Mouse (Mus musculus) stomach, postnatal 0 days (tissue): ENCODE data around the gene Slc6a11. TPM values are rescaled to one million over a fixed set of nuclear protein-coding genes. Genes with fewer than 3 reads are reported as not detected.

ENCODE experiments used
- ATAC-seq: fragments of 200-750 bp; cut with Nextera tagmentation; 2 replicates; pipeline ENCODE4 v1.8.0; 2017; ENCODE audit not compliant: low FRiP score, low TSS enrichment
- DNase-seq: peaks from one replicate; pipeline ENCODE4 v3.0.0-alpha.2; 2016; ENCODE audit warnings: low spot score
- H3K27ac ChIP-seq: fragments of 300-500 bp; sonication (generic); replicated peaks from 2 replicates; pipeline ENCODE4 v1.5.1; 2014; ENCODE audit warnings: mild to moderate bottlenecking, control low read depth
- H3K27me3 ChIP-seq: fragments of 300-500 bp; sonication (generic); 2 replicates; pipeline ENCODE4 v1.6.1; 2014; ENCODE audit warnings: low read length; ENCODE audit not compliant: control insufficient read depth, insufficient read depth
- H3K36me3 ChIP-seq: fragments of 300-500 bp; sonication (generic); 2 replicates; pipeline ENCODE4 v1.6.1; 2014; ENCODE audit warnings: low read length, mixed read lengths; ENCODE audit not compliant: control insufficient read depth, insufficient read depth
- H3K4me1 ChIP-seq: fragments of 300-500 bp; sonication (generic); replicated peaks from 2 replicates; pipeline ENCODE4 v1.6.1; 2014; ENCODE audit warnings: antibody characterized with exemption; ENCODE audit not compliant: control insufficient read depth, insufficient read depth
- H3K4me2 ChIP-seq: fragments of 300-500 bp; sonication (generic); replicated peaks from 2 replicates; pipeline ENCODE4 v1.6.1; 2014; ENCODE audit warnings: low read depth, mild to moderate bottlenecking, control low read depth, moderate library complexity
- H3K4me3 ChIP-seq: fragments of 300-500 bp; sonication (generic); 2 replicates; pipeline ENCODE4 v1.5.1; 2014; ENCODE audit warnings: low read depth, low read length, control low read depth
- H3K9ac ChIP-seq: fragments of 300-500 bp; sonication (generic); 2 replicates; pipeline ENCODE4 v1.6.1; 2014; ENCODE audit warnings: mild to moderate bottlenecking, low read length, control low read depth, mixed read lengths
- H3K9me3 ChIP-seq: fragments of 300-500 bp; sonication (generic); 2 replicates; pipeline ENCODE4 v1.6.1; 2016; ENCODE audit warnings: low read length; ENCODE audit not compliant: control insufficient read depth
- CTCF ChIP-seq: IDR thresholded peaks from 2 replicates; pipeline ENCODE4 v1.5.1; 2016; ENCODE audit warnings: antibody characterized with exemption, low read depth, mild to moderate bottlenecking, moderate library complexity
- EP300 ChIP-seq: optimal IDR thresholded peaks from 2 replicates; pipeline ENCODE3; 2016; ENCODE audit warnings: antibody characterized with exemption
- WGBS: fragments of 180-500 bp; shearing (Covaris S2); extraction: QIAGEN DNeasy Blood & Tissue Kit; methylation state at CpG from one replicate; pipeline ENCODE4 v1.1.7; 2014; 5-methylcytosine and 5-hydroxymethylcytosine counted together
- polyA plus RNA-seq: library from polyadenylated mRNA; unstranded; fragments of >200 nt; fragmentation: Nextera tagmentation; extraction: Ambion mirVana; gene quantifications from 2 replicates; pipeline ENCODE4 v1.2.1, GENCODE M21; 2015

Slc6a11 gene
- polyA plus RNA-seq, 1 experiment from 2014 or later = 0.35 TPM

GRCm38 (mm10) chr6:114245665-114246064 is 114.6 kb downstream of the Slc6a11 start:
- Histone ChIP-seq H3K4me1 (no peaks in the 10 kb centered on the region), H3K27ac (no peak overlapping the region), H3K36me3 (no peaks in the 10 kb centered on the region), H3K4me3 (no peak overlapping the region), H3K4me2 (no peak overlapping the region), H3K9ac (no peak overlapping the region), H3K9me3 (no peaks in the 10 kb centered on the region), H3K27me3 (no peaks in the 10 kb centered on the region)
- no peak for ATAC-seq
- WGBS = 68% methylated on average over 11 of the region's 11 CpGs
- no peak for DNase-seq
- TF ChIP-seq CTCF (no peak), EP300 (no peak)

- Histone ChIP-seq H3K4me2 (no peak overlapping the region), H3K4me3 (no peak overlapping the region), H3K27me3 (no peaks in the 10 kb centered on the region), H3K9me3 (no peaks in the 10 kb centered on the region), H3K36me3 (no peaks in the 10 kb centered on the region), H3K4me1 (no peaks in the 10 kb centered on the region), H3K27ac (no peak overlapping the region), H3K9ac (no peak overlapping the region)
- peak; percentile 96 for TF ChIP-seq CTCF
- TF ChIP-seq EP300 = no peak
- DNase-seq (peak; percentile 78), ATAC-seq (no peak)
- 5% methylated on average over 5 of the region's 5 CpGs for WGBS
Observed at GRCm38 (mm10) chr6:114250311-114250710, 119.3 kb downstream of the Slc6a11 start.

GRCm38 (mm10) chr6:114254927-114255326 is 123.9 kb downstream of the Slc6a11 start:
- no peak overlapping the region for H3K4me3 ChIP-seq
- TF ChIP-seq CTCF = no peak
- no peak for TF ChIP-seq EP300
- no peak overlapping the region for H3K27ac ChIP-seq
- WGBS = 77% methylated on average over 14 of the region's 14 CpGs
- H3K36me3 ChIP-seq = no peaks in the 10 kb centered on the region
- H3K4me2 ChIP-seq = no peak overlapping the region
- ATAC-seq (no peak), DNase-seq (no peak)
- no peaks in the 10 kb centered on the region for H3K9me3 ChIP-seq
- H3K9ac ChIP-seq = no peak overlapping the region
- no peaks in the 10 kb centered on the region for H3K27me3 ChIP-seq
- no peaks in the 10 kb centered on the region for H3K4me1 ChIP-seq

- H3K27me3 ChIP-seq = no peaks in the 10 kb centered on the region
- H3K9me3 ChIP-seq = no peaks in the 10 kb centered on the region
- no peak overlapping the region for H3K4me3 ChIP-seq
- no peaks in the 10 kb centered on the region for H3K4me1 ChIP-seq
- no peak for ATAC-seq
- no peak overlapping the region for H3K4me2 ChIP-seq
- H3K36me3 ChIP-seq = no peaks in the 10 kb centered on the region
- DNase-seq = no peak
- no peak overlapping the region for H3K9ac ChIP-seq
- TF ChIP-seq EP300 (no peak), CTCF (no peak)
- WGBS = 84% methylated on average over 1 of the region's 1 CpGs
- no peak overlapping the region for H3K27ac ChIP-seq
Observed at GRCm38 (mm10) chr6:114257762-114258361, 126.8 kb downstream of the Slc6a11 start.

DNA sequence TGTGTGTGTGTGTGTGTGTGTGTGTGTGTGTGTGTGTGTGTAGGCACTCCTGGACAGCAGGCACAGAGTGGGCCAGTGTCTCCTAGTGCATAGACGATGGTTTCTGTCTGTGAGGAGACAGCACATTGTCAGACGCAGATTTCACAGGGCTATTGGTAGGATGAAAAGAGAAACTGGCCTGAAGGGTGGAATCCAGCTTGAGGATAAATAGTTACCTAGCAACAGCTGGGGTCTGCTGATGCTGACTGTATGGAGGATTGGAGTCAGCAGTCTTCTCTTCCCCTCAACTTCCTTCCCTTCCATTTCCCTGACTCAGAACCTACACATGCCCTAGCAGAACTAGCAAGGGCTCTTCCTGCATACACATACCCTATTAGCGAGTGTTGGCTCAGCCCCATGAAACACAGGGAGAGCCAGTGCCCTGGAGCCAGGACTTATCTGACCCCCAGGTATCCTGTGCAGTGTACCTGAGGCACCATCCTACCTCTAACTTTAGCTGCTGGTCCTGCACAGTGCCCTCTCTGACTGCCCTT is 127.7 kb downstream of the Slc6a11 start:
- no peak for DNase-seq
- no peak overlapping the region for H3K4me3 ChIP-seq
- H3K9ac ChIP-seq = no peak overlapping the region
- H3K4me1 ChIP-seq = no peaks in the 10 kb centered on the region
- no peaks in the 10 kb centered on the region for H3K36me3 ChIP-seq
- no peak overlapping the region for H3K27ac ChIP-seq
- 56% methylated on average over 3 of the region's 3 CpGs for WGBS
- TF ChIP-seq EP300 (no peak), CTCF (no peak)
- H3K4me2 ChIP-seq = no peak overlapping the region
- H3K9me3 ChIP-seq = no peaks in the 10 kb centered on the region
- no peak for ATAC-seq
- no peaks in the 10 kb centered on the region for H3K27me3 ChIP-seq

DNA sequence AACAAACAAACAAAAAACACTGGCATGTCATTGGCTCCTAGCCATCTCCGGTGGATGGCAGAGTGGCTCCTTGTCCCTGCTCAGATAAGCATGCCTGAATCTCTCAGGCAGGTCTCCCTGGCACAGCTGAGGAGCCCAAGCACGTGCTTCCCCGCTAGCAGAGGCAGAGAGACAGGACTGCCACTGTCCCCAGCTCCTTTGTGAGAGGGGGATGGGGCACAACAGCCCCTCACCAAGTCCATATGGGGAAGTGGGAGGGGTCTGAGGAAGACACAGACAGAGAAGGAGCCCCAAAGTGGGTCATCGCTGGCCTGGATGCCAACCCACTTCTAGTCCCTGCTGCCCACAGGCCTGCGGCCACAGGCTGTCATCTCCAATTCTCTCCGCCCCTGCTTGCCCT is 130.6 kb downstream of the Slc6a11 start:
- H3K9ac ChIP-seq = no peak overlapping the region
- no peaks in the 10 kb centered on the region for H3K27me3 ChIP-seq
- H3K4me3 ChIP-seq = no peak overlapping the region
- ATAC-seq (no peak), DNase-seq (no peak)
- WGBS = 61% methylated on average over 6 of the region's 6 CpGs
- no peaks in the 10 kb centered on the region for H3K9me3 ChIP-seq
- no peaks in the 10 kb centered on the region for H3K4me1 ChIP-seq
- TF ChIP-seq CTCF (no peak), EP300 (no peak)
- no peaks in the 10 kb centered on the region for H3K36me3 ChIP-seq
- H3K4me2 ChIP-seq = no peak overlapping the region
- no peak overlapping the region for H3K27ac ChIP-seq
